Mouse (Mus musculus): ENCODE results near the gene Gbf1. TPM values are rescaled to one million over a fixed set of nuclear protein-coding genes. Genes with fewer than 3 reads are reported as not detected.
A peak's percentile ranks its signal among the peaks of the same experiment; 100 is the strongest.

Gbf1 gene
- total and polyA plus RNA-seq, 2 experiments = 25.7 to 58.1 TPM

GRCm38 (mm10) chr19:46324366-46324765 is 172.1 kb downstream of the Gbf1 start:
- Histone ChIP-seq H3K27ac (replicated peaks; ENCODE audit: insufficient read depth, low read depth, low read length) (no peak overlapping the region), H3K4me1 (ENCODE audit: control insufficient read depth, insufficient read depth, low read length) (peaks cover 8% of the 10 kb centered on the region), H3K9ac (ENCODE audit: low read depth, low read length) (no peak overlapping the region), H3K4me3 (ENCODE audit: insufficient read depth, low read depth, low read length) (no peak overlapping the region), H3K79me2 (ENCODE audit: control insufficient read depth, insufficient read depth, low read length) (no peaks in the 10 kb centered on the region), H3K27me3 (ENCODE audit: control insufficient read depth, insufficient read depth, low read length) (peaks cover 15% of the 10 kb centered on the region; the same call in 1 of the 2 replicates), H3K36me3 (ENCODE audit: control insufficient read depth, insufficient read depth, low read length) (no peaks in the 10 kb centered on the region)
- TF ChIP-seq POLR2A (IDR thresholded peaks at IDR 0.05; ENCODE audit: extremely low read depth, insufficient read depth, low read length) = no peak
- no peak for TF ChIP-seq CTCF (IDR thresholded peaks at IDR 0.05; ENCODE audit: low read depth, low read length)
- DNase-seq (ENCODE audit: extremely low read depth, low read depth, low spot score) = no peak
- WGBS = 72% methylated on average over 11 of the region's 11 CpGs

- WGBS = 66% methylated on average over 5 of the region's 5 CpGs
- peaks cover 9% of the 10 kb centered on the region for H3K4me1 ChIP-seq (ENCODE audit: control insufficient read depth, insufficient read depth, low read length)
- TF ChIP-seq CTCF (IDR thresholded peaks at IDR 0.05; ENCODE audit: low read depth, low read length) (no peak), POLR2A (IDR thresholded peaks at IDR 0.05; ENCODE audit: extremely low read depth, insufficient read depth, low read length) (no peak)
Observed at GRCm38 (mm10) chr19:46324918-46325317, 172.6 kb downstream of the Gbf1 start.

GRCm38 (mm10) chr19:46326019-46326755 is 173.9 kb downstream of the Gbf1 start:
- H3K27me3 ChIP-seq (ENCODE audit: control insufficient read depth, insufficient read depth, low read length) = peaks cover 8% of the 10 kb centered on the region; the same call in 1 of the 2 replicates
- H3K27ac ChIP-seq (replicated peaks; ENCODE audit: insufficient read depth, low read depth, low read length) = no peak overlapping the region
- H3K4me3 ChIP-seq (ENCODE audit: insufficient read depth, low read depth, low read length) = no peak overlapping the region
- H3K79me2 ChIP-seq (ENCODE audit: control insufficient read depth, insufficient read depth, low read length) = no peaks in the 10 kb centered on the region
- no peaks in the 10 kb centered on the region for H3K36me3 ChIP-seq (ENCODE audit: control insufficient read depth, insufficient read depth, low read length)
- no peak for TF ChIP-seq POLR2A (IDR thresholded peaks at IDR 0.05; ENCODE audit: extremely low read depth, insufficient read depth, low read length)
- H3K9ac ChIP-seq (ENCODE audit: low read depth, low read length) = no peak overlapping the region
- DNase-seq (ENCODE audit: extremely low read depth, low read depth, low spot score) = no peak
- WGBS = 18% methylated on average over 29 of the region's 29 CpGs
- peaks cover 9% of the 10 kb centered on the region for H3K4me1 ChIP-seq (ENCODE audit: control insufficient read depth, insufficient read depth, low read length)

More at GRCm38 (mm10) chr19:46324918-46325317, 172.6 kb downstream of the Gbf1 start:
- Histone ChIP-seq H3K4me3 (ENCODE audit: insufficient read depth, low read depth, low read length) (no peak overlapping the region), H3K79me2 (ENCODE audit: control insufficient read depth, insufficient read depth, low read length) (no peaks in the 10 kb centered on the region), H3K27me3 (ENCODE audit: control insufficient read depth, insufficient read depth, low read length) (peaks cover 9% of the 10 kb centered on the region; the same call in 1 of the 2 replicates), H3K9ac (ENCODE audit: low read depth, low read length) (no peak overlapping the region), H3K27ac (replicated peaks; ENCODE audit: insufficient read depth, low read depth, low read length) (no peak overlapping the region), H3K36me3 (ENCODE audit: control insufficient read depth, insufficient read depth, low read length) (no peaks in the 10 kb centered on the region)
- no peak for DNase-seq (ENCODE audit: extremely low read depth, low read depth, low spot score)

- Histone ChIP-seq H3K79me2 (ENCODE audit: control insufficient read depth, insufficient read depth, low read length) (no peaks in the 10 kb centered on the region), H3K4me3 (ENCODE audit: insufficient read depth, low read depth, low read length) (peak within 1 kb of the TSS; percentile 69; the same call in 1 of the 2 replicates), H3K27ac (replicated peaks; ENCODE audit: insufficient read depth, low read depth, low read length) (no peak within 1 kb of the TSS), H3K4me1 (ENCODE audit: control insufficient read depth, insufficient read depth, low read length) (peaks cover 9% of the 10 kb centered on the region), H3K36me3 (ENCODE audit: control insufficient read depth, insufficient read depth, low read length) (no peaks in the 10 kb centered on the region), H3K9ac (ENCODE audit: low read depth, low read length) (no peak within 1 kb of the TSS), H3K27me3 (ENCODE audit: control insufficient read depth, insufficient read depth, low read length) (peaks cover 8% of the 10 kb centered on the region; the same call in 1 of the 2 replicates)
- TF ChIP-seq POLR2A (IDR thresholded peaks at IDR 0.05; ENCODE audit: extremely low read depth, insufficient read depth, low read length) = no peak
- no peak for TF ChIP-seq CTCF (IDR thresholded peaks at IDR 0.05; ENCODE audit: low read depth, low read length)
- WGBS = 1% methylated on average over 35 of the region's 35 CpGs
- peak; percentile 10 for DNase-seq (ENCODE audit: extremely low read depth, low read depth, low spot score)
Observed at GRCm38 (mm10) chr19:46326756-46327305, 174.5 kb downstream of the Gbf1 start, which contains the start of gene Psd. TSS of gene Psd (minus strand) at chr19:46327156.

- peak overlapping the region; percentile 69; the same call in 1 of the 2 replicates for H3K4me3 ChIP-seq (ENCODE audit: insufficient read depth, low read depth, low read length)
- TF ChIP-seq CTCF (IDR thresholded peaks at IDR 0.05; ENCODE audit: low read depth, low read length) (no peak), POLR2A (IDR thresholded peaks at IDR 0.05; ENCODE audit: extremely low read depth, insufficient read depth, low read length) (no peak)
- no peaks in the 10 kb centered on the region for H3K36me3 ChIP-seq (ENCODE audit: control insufficient read depth, insufficient read depth, low read length)
- H3K27ac ChIP-seq (replicated peaks; ENCODE audit: insufficient read depth, low read depth, low read length) = no peak overlapping the region
- H3K9ac ChIP-seq (ENCODE audit: low read depth, low read length) = no peak overlapping the region
- WGBS = 18% methylated on average over 14 of the region's 14 CpGs
- peaks cover 3% of the 10 kb centered on the region; the same call in 1 of the 2 replicates for H3K27me3 ChIP-seq (ENCODE audit: control insufficient read depth, insufficient read depth, low read length)
- H3K4me1 ChIP-seq (ENCODE audit: control insufficient read depth, insufficient read depth, low read length) = peaks cover 9% of the 10 kb centered on the region
- no peak for DNase-seq (ENCODE audit: extremely low read depth, low read depth, low spot score)
- H3K79me2 ChIP-seq (ENCODE audit: control insufficient read depth, insufficient read depth, low read length) = no peaks in the 10 kb centered on the region
Observed at GRCm38 (mm10) chr19:46327531-46328064, 175.3 kb downstream of the Gbf1 start.

Measured in liver, adult 2 months (tissue).